Mouse (Mus musculus): ENCODE data around the gene Nxpe5. TPM values are rescaled to one million over a fixed set of nuclear protein-coding genes. Genes with fewer than 3 reads are reported as not detected.

Gene Nxpe5
- polyA plus RNA-seq, 1 experiment = not detected

GRCm38 (mm10) chr5:138263260-138264206 is 37.8 kb downstream of the Nxpe5 start, which contains the start of gene BC037034:
Gene BC037034 (minus strand): TSS chr5:138264033.
- Histone ChIP-seq H3ac (ENCODE audit: control insufficient read depth, insufficient read length, low read depth) (peak within 1 kb of the TSS; percentile 97), H3K79me3 (ENCODE audit: low read depth) (no peaks in the 10 kb centered on the region), H3K27me3 (ENCODE audit: control insufficient read depth, insufficient read depth, insufficient read length) (no peaks in the 10 kb centered on the region), H3K4me3 (ENCODE audit: insufficient read depth, poor library complexity, severe bottlenecking) (peak within 1 kb of the TSS; percentile 69), H3K79me2 (ENCODE audit: control insufficient read depth, insufficient read depth) (peaks cover 24% of the 10 kb centered on the region), H3K36me3 (ENCODE audit: control insufficient read depth, insufficient read depth) (peaks cover 3% of the 10 kb centered on the region)
- no peak for TF ChIP-seq USF1 (IDR thresholded peaks at IDR 0.05; ENCODE audit: low read depth)
- TF ChIP-seq MAX (IDR thresholded peaks at IDR 0.05) = peak; percentile 63

DNA sequence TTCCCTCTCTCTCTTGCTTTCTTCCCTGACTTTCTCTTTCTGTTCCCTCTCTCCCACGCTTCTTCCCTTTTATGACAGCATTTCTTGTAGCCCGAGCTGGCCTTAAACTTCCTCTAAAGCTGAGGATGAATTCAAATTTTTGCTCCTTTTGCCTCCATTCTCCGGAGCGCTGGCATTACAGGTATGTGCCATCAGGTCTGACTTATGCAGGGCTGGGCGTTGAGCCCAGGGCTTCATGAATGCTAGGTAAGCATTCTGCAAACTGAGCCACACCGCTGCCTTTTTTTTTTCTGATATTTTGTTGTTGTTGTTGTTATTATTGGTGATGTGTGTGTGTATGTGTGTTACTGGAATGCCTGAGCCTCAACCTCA is 38.5 kb downstream of the Nxpe5 start:
- Histone ChIP-seq H3K79me2 (ENCODE audit: control insufficient read depth, insufficient read depth) (peaks cover 24% of the 10 kb centered on the region), H3ac (ENCODE audit: control insufficient read depth, insufficient read length, low read depth) (peak overlapping the region; percentile 54), H3K27me3 (ENCODE audit: control insufficient read depth, insufficient read depth, insufficient read length) (no peaks in the 10 kb centered on the region), H3K4me3 (ENCODE audit: insufficient read depth, poor library complexity, severe bottlenecking) (peak overlapping the region; percentile 69), H3K79me3 (ENCODE audit: low read depth) (no peaks in the 10 kb centered on the region), H3K36me3 (ENCODE audit: control insufficient read depth, insufficient read depth) (peaks cover 3% of the 10 kb centered on the region)
- TF ChIP-seq CEBPB (IDR thresholded peaks at IDR 0.05; ENCODE audit: low read depth) = no peak
- no peak for TF ChIP-seq USF1 (IDR thresholded peaks at IDR 0.05; ENCODE audit: low read depth)
- no peak for TF ChIP-seq MYOG (IDR thresholded peaks at IDR 0.05; ENCODE audit: control insufficient read depth, extremely low read depth, insufficient read length)
- no peak for TF ChIP-seq CTCF (IDR thresholded peaks at IDR 0.05; ENCODE audit: control insufficient read depth, insufficient read depth, insufficient read length)
- TF ChIP-seq MYOD1 (IDR thresholded peaks at IDR 0.05; ENCODE audit: control insufficient read depth, insufficient read length, low read depth) = no peak
- TF ChIP-seq MAX (IDR thresholded peaks at IDR 0.05) = no peak
- no peak for TF ChIP-seq FOSL1 (IDR thresholded peaks at IDR 0.05; ENCODE audit: insufficient read depth, low read length, poor library complexity, severe bottlenecking)

GRCm38 (mm10) chr5:138265712-138266111 is 40.0 kb downstream of the Nxpe5 start:
- TF ChIP-seq MYOD1 (IDR thresholded peaks at IDR 0.05; ENCODE audit: control insufficient read depth, insufficient read length, low read depth) = no peak
- TF ChIP-seq MYOG (IDR thresholded peaks at IDR 0.05; ENCODE audit: control insufficient read depth, extremely low read depth, insufficient read length) = no peak
- TF ChIP-seq CEBPB (IDR thresholded peaks at IDR 0.05; ENCODE audit: low read depth) = no peak
- TF ChIP-seq CTCF (IDR thresholded peaks at IDR 0.05; ENCODE audit: control insufficient read depth, insufficient read depth, insufficient read length) = no peak
- TF ChIP-seq FOSL1 (IDR thresholded peaks at IDR 0.05; ENCODE audit: insufficient read depth, low read length, poor library complexity, severe bottlenecking) = no peak
- TF ChIP-seq MAX (IDR thresholded peaks at IDR 0.05) = no peak
- TF ChIP-seq USF1 (IDR thresholded peaks at IDR 0.05; ENCODE audit: low read depth) = no peak
- Histone ChIP-seq H3K36me3 (ENCODE audit: control insufficient read depth, insufficient read depth) (no peaks in the 10 kb centered on the region), H3K4me3 (ENCODE audit: insufficient read depth, poor library complexity, severe bottlenecking) (no peak overlapping the region), H3K27me3 (ENCODE audit: control insufficient read depth, insufficient read depth, insufficient read length) (no peaks in the 10 kb centered on the region), H3K79me2 (ENCODE audit: control insufficient read depth, insufficient read depth) (peaks cover 24% of the 10 kb centered on the region), H3K79me3 (ENCODE audit: low read depth) (no peaks in the 10 kb centered on the region), H3ac (ENCODE audit: control insufficient read depth, insufficient read length, low read depth) (no peak overlapping the region)

DNA sequence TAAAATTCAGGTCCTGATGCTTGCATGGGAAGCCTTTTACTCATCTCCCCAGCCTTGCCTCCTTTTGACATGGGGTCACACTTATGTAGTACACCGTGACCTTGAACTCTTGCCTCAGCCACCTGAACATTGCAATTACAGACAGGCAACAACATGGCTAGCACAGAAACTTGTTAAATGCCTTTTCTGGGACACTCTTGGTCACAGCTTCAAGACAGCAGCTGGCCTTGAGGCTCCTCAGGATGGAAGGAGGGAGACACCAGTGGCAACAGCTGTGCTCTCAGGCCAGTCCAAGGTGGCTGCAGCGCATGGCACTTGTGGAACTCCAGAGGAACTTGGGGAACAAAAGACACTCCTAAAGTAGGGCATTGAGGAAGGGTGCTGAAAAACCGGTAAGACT is 41.4 kb downstream of the Nxpe5 start:
- Histone ChIP-seq H3ac (ENCODE audit: control insufficient read depth, insufficient read length, low read depth) (no peak overlapping the region), H3K36me3 (ENCODE audit: control insufficient read depth, insufficient read depth) (no peaks in the 10 kb centered on the region), H3K27me3 (ENCODE audit: control insufficient read depth, insufficient read depth, insufficient read length) (peaks cover 6% of the 10 kb centered on the region), H3K4me3 (ENCODE audit: insufficient read depth, poor library complexity, severe bottlenecking) (no peak overlapping the region), H3K79me3 (ENCODE audit: low read depth) (no peaks in the 10 kb centered on the region), H3K79me2 (ENCODE audit: control insufficient read depth, insufficient read depth) (peaks cover 24% of the 10 kb centered on the region)
- TF ChIP-seq MYOG (IDR thresholded peaks at IDR 0.05; ENCODE audit: control insufficient read depth, extremely low read depth, insufficient read length) = no peak
- no peak for TF ChIP-seq USF1 (IDR thresholded peaks at IDR 0.05; ENCODE audit: low read depth)
- TF ChIP-seq CEBPB (IDR thresholded peaks at IDR 0.05; ENCODE audit: low read depth) = no peak
- no peak for TF ChIP-seq MYOD1 (IDR thresholded peaks at IDR 0.05; ENCODE audit: control insufficient read depth, insufficient read length, low read depth)
- no peak for TF ChIP-seq MAX (IDR thresholded peaks at IDR 0.05)
- no peak for TF ChIP-seq CTCF (IDR thresholded peaks at IDR 0.05; ENCODE audit: control insufficient read depth, insufficient read depth, insufficient read length)
- no peak for TF ChIP-seq FOSL1 (IDR thresholded peaks at IDR 0.05; ENCODE audit: insufficient read depth, low read length, poor library complexity, severe bottlenecking)

GRCm38 (mm10) chr5:138268980-138269379 is 43.3 kb downstream of the Nxpe5 start:
- Histone ChIP-seq H3K36me3 (ENCODE audit: control insufficient read depth, insufficient read depth) (no peaks in the 10 kb centered on the region), H3K79me2 (ENCODE audit: control insufficient read depth, insufficient read depth) (peaks cover 8% of the 10 kb centered on the region), H3K79me3 (ENCODE audit: low read depth) (no peaks in the 10 kb centered on the region), H3K4me3 (ENCODE audit: insufficient read depth, poor library complexity, severe bottlenecking) (no peak overlapping the region), H3ac (ENCODE audit: control insufficient read depth, insufficient read length, low read depth) (no peak overlapping the region), H3K27me3 (ENCODE audit: control insufficient read depth, insufficient read depth, insufficient read length) (peaks cover 14% of the 10 kb centered on the region)
- no peak for TF ChIP-seq MYOD1 (IDR thresholded peaks at IDR 0.05; ENCODE audit: control insufficient read depth, insufficient read length, low read depth)
- no peak for TF ChIP-seq MYOG (IDR thresholded peaks at IDR 0.05; ENCODE audit: control insufficient read depth, extremely low read depth, insufficient read length)
- no peak for TF ChIP-seq FOSL1 (IDR thresholded peaks at IDR 0.05; ENCODE audit: insufficient read depth, low read length, poor library complexity, severe bottlenecking)
- no peak for TF ChIP-seq CTCF (IDR thresholded peaks at IDR 0.05; ENCODE audit: control insufficient read depth, insufficient read depth, insufficient read length)
- TF ChIP-seq CEBPB (IDR thresholded peaks at IDR 0.05; ENCODE audit: low read depth) = no peak
- TF ChIP-seq MAX (IDR thresholded peaks at IDR 0.05) = no peak
- TF ChIP-seq USF1 (IDR thresholded peaks at IDR 0.05; ENCODE audit: low read depth) = no peak
